Mouse (Mus musculus) adrenal gland, adult 2 months (tissue): Measurements from ENCODE around the gene Bcl2l2. TPM values are rescaled to one million over a fixed set of nuclear protein-coding genes. Genes with fewer than 3 reads are reported as not detected.

Experiments
- DNase-seq: peaks from one replicate; pipeline ENCODE4 v3.0.0; 2021
- long read RNA-seq: library from polyadenylated mRNA; stranded (forward); transcript quantifications from one replicate; pipeline ENCODE4 v2.0.0, GENCODE M21; 2021
- polyA plus RNA-seq: library from polyadenylated mRNA; depleted of rRNA; stranded (reverse); fragments of >200 nt; gene quantifications from 2 replicates; pipeline ENCODE4 v1.2.3, GENCODE M21; 2012; rRNA removed
- total RNA-seq, 2 experiments: library from RNA; stranded (reverse); gene quantifications; 2 replicates each; pipeline ENCODE4 v1.2.3; 2021

The Bcl2l2 gene
- 10 to 100 TPM; 42.6 to 57.7 TPM for total RNA-seq
- polyA plus RNA-seq, result 43.3 and 45.1 TPM in 2 replicates
- long read RNA-seq, partial matches to known transcripts, result 1 of 4 reads
- long read RNA-seq, other reads (novel, unspliced or antisense), result 0 of 4 reads

DNA sequence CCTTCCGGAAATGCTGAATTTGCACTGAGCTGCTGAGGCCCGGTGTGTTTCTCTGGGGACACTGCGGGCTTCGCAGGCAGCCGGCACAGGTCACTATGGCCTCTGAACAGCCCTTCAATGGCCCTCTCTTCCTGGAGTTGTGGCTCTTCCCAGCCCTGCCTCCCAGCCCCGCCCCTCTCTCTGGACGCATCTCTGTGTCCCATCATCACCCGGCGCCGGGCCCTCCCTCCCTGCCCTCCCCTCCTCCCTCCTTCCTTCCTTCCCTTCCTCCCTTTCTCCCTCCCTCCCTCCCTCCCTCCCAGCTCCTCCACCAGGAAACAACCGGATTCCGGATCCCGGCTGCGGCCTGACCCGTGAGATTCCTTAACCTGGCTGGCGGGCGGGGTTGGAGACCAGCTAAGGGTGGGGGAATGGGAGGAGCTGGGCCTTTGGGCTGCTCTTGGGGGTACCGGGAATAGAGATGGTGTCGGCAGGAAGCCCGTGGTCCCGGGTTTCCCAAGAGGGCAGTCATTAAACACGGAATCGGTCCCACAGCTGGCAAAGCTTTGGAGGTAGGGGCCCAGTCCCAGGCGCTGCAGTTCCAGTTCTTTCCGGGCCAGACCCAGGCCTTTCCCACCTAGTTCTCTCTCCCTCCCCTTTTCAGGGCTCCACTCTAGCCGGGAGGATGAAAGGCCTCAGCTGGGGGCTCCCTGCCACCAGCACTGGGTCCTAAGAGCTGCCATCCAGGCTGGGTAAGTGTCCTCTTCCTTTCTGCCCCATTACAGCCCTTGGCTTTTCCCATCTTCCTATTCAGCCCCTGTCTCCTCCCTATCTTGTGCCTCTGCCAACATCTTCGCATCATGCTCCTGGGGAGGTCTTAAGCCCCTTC, at the start of gene Bcl2l2, which contains the start of gene Gm20521:
Gene Bcl2l2, plus strand, starts transcription at position 224 of the 868 bp plus-strand sequence.
Gene Gm20521, plus strand, starts transcription at position 288 of the 868 bp plus-strand sequence.
- peak; percentile 92 for DNase-seq

DNA sequence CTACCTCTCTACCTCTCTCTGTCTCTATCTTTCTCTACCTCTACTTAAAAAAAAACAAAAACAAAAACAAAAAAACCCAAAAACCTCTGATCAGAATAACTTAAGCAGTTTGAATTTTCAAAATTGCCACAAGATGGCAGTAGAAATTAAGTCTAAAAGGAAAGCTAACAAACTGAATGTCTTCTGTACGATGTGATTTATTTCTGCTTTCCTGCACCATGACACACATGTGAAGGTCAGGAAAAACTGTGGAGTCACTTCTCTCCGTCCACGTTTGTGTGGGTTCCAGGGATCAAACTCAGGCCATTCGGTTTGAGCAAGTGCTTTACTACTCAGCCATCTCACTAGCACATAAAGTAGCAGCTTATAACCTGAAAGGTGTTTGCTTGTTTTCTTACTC, 39.7 kb upstream of the Bcl2l2 start:
- DNase-seq, result peak; percentile 64

DNA sequence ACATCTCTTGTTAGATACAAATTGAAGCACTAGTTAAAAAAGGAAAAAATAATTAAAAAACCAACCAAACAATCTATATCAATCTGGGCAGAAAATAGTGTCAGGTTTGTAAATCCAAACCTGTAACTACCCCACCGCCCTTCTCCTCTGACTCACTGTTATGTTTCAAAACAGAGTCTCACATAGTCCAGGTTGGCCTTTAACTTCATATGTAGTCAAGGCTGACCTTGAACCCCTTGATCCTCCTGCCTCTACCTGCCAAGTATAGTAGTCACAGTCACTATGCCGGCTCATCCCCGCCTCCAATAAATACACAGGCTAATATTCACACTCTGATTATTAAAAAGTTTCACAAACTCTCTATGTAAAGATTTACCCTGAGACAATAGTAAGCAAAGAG, 27.5 kb upstream of the Bcl2l2 start:
- DNase-seq, result no peak

DNA sequence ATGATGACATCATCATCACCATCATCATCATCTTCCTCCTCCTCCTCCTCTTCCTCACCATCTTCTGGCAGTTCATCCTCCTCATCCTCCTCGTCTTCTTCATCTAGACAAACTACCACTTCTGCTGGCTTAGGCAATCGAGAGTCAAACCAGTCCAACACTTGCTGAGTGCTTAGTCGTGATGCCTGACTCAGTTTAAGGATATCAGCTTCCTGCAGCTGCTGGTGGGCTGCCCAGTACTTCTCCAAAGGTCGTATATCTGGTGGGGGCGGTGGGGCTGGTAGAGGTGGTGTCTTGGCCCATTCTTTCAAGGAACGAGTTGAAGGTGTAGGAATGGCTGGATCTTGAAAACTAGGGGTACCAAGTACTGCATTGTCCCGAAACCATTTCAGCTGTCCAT, 26.5 kb upstream of the Bcl2l2 start:
- no peak for DNase-seq

DNA sequence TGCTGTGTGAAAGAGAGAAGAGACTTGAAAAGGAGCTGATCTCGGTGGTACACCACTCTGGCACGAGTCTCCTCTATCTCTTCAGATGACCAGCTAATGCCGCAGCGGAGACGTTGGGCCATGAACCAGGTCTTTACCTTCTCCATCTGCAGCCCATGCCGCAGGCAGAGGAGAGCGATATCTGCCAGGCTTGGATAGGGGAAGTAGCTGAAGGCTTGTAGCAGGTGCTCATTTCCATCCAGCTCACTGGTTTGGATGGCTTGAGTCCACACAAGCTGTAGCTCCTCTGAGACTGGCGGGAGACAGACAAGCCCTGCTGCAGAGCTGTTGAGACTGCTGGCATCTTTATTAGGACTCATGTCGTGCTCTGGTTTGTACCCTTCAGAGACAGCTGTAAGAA, 25.3 kb upstream of the Bcl2l2 start:
- DNase-seq, result no peak

DNA sequence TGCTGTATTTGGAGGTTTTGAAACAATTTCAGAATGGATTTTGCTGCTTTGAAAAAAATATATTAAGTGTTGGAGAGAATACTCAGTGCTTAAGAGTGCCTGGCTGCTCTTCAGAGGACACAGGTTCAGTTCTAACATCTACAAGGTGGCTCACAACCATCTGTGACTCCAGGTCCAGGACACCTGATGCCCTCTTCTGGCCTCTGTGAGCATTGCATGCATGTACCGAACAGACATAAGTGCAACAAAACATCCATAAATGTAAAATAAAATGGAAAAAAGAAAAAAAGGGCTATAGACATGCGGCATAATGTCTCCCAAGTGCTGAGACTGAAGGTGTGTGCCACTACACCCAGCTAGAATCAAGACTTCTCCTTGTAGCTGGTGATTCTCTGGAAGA, 22.7 kb upstream of the Bcl2l2 start:
- DNase-seq, result peak; percentile 52

DNA sequence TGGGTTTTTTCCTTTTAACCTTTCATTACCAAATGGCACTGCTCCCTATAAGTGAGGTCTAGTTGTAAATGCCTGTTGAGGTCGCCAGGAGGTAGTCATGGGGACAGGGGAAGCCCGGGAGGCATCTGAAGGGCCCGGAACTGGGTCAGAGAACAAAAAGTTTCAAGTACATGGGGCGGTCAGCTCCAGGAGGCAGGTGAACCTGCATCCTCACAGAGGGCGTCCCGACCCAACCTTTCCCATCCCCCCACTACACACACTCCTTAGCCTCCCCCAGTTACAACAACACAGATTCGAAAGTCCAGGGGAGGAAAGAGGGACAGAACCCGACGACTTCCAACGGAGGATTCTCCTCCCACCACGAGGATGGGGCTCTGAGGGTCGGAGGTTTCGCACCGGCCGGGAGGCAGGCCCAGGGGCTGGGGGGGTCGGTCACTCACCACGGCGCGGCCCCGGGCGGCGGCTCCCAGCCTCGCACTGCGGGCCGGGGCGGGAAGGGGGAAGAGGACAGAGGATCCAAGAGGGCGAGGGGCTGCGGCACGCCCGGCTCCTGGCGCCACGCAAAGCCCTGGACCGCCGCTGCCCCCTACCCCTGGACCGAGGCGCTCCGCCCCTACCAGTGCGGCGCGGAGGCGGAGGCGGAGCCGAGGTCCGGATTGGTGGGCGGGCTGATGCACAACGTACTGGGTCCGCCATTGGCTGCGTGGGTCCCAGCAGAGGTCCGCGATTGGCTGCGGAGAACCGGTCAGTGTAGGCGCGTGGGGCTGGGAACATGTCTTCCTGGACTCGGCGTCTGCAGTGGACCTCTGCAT, 19.5 kb upstream of the Bcl2l2 start:
- peak; percentile 96 for DNase-seq

DNA sequence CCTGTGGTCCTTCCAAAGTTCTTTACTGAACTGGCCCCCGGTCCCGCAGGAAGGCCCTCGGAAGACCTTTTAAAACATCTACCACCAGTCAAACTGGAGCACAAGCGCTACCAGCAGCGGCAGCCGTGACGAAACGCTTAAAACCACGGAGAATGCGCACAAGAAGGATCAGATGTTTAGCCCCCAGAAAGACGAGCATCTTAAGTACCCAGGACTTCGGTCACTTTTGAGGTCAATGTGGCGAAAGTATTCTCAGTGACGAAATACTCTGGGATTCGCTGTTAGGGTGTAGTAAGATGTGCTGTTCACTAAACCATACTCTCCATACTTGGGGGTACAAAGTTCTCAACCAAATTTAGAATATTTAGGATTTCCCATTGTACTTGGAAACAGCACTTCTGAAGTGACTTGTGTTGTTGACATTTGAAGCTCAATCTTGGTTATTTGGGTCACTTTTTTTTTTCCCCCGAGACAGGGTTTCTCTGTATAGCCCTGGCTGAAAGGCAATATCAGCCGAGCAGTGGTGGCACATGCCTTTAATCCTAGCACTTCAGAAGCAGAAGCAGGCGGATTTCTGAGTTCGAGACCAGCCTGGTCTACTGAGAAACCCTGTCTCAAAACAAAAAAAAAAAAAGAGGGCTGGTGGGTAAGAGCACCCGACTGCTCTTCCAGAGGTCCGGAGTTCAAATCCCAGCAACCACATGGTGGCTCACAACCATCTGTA, 18.7 kb upstream of the Bcl2l2 start:
- no peak for DNase-seq

DNA sequence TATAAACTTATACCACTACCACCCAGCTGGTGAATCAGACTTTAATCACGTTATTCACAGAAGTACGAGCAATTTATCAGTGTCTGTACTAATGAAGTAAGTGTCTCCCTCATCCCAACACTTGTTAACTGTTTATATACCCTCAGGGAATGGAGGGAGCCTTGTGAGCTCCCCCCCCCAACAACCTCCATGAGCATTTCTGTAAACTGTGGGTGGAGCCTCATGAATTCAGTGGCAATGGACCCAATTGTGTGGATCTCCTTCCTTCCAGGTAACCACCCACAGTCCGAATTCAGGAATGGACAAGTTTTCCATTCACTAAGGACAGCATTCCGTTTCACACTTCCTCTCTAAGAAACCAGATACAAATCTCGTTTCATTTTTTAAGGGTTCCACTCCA, 17.6 kb upstream of the Bcl2l2 start:
- no peak for DNase-seq

DNA sequence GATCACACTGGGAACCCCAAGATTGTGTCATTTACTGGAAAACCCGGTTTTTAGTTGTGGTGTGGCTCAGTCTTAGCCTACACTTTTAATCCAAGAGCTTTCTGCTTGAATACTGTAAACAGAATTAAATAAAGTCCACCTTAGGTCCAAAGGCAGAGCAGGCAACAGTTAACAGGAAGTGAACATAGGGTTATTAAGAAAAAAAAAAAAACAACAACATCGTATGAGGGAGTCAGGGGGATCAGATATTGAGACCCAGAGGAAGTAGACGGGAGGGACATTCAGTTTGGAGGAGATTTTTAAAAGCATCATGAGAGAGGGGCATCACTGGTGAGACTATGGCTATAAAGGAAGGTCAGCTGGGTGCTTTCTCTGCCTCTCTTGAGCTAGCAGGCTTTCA, 16.9 kb upstream of the Bcl2l2 start:
- DNase-seq, result no peak

DNA sequence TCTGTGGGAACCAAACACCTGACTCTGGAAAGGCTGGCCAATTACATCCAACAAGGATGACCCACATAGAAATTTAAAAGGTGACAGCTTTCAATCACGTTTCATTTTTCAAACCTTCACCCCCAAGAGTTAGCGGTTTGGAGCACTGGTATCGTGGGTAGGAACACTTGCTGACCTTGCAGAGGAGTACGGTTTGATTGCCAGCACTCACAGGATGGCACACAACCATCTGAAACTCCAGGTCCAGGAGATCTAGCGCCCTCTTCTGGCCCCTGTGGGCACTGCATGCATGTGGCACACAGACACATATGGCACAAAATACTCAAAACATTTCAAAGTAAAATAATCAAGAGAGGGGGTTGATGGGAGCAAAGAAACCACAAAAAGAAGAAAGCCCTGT, 16.2 kb upstream of the Bcl2l2 start:
- DNase-seq, result no peak

DNA sequence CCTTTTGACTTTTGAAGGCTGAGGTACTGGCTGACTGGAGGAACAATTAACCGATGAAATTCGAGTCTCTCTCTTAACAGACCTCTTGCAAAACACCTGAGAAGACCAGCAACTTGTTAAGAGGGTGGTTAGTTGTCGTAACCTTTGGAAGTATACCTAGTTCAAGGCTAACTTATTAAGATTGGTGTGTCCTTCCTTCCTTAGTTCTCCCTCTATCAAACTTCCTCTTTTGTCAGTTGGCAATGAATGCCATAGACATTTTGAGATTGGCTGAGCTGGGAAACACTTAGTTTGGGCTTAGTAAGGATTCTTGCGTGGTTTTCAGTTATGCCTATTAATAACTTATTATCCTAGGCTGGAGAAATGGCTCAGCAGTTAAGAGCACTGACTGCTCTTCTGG, 15.2 kb upstream of the Bcl2l2 start:
- no peak for DNase-seq

DNA sequence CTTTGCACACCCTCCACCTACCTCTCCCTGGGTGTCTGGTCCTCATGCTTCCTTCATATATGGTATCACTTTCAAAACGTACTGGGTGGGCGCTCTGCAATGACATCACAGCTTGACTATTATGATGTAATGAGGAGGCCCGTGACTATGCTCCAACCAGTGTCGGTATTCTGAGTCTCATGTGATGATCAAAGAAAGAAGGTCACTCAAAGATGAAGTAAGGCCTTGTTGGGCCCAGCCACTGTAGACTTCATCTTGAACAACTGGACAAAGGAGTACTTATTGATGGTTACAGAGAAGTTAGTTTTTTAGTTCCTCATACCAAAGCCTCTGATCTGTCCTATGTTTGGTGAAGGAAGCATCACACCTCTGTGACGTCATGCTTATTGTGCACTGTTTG, 12.3 kb upstream of the Bcl2l2 start, which contains the start of gene Homez:
Gene Homez, minus strand, starts transcription at position 101 of the 400 bp plus-strand sequence.
- no peak for DNase-seq

DNA sequence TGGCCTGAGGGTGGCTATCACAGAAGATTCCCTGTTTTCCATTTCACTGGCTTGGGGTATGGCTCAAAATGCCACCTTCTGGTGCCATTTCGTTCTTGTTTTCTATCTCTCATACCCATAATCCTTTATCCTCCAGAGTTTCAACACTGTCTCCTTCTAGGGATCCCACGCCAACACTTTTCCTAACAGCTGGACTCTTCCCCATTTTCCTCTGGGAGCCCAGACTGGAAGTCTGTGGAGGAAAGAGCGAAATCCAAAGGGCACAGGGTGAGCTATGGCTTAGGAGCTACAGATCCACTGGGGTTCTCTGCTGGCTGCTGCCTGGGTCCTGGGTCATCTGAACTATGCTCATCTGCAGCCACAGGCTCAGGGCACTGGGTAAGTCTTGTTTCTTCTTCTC, 9.0 kb upstream of the Bcl2l2 start:
- no peak for DNase-seq

DNA sequence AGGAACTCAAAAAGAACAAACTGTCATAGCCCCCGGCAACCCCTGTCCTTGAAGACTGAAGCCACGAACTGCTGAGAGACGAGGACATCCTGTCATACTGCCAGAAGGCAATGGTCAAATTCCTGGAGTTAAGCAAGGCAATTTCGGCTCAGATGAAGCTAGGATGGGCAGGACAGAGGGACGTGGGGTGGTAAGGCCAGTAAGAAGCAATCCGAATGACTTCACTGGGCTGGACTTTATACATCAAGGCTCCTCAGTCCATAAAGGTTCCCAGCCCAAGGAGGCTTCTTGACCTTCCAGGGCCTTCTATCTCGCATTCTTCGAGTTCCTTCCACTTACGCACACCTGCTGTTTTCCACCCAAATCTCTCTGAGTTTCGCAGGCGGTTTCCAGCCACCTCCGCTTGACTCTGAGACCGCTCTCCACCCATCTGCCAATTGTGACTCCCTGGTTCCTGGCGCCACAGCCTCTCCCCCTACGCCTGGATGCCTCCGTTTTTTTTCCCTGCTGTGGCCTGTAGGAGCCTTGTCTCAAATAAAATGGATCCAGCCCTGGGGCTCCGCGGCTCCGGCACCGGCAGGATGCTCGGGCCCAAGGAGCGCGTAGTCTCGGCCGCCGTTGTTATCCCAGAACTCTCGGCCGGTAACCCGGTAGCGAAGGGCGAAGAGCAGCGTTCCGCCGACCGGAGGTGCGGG, 7.2 kb upstream of the Bcl2l2 start:
- no peak for DNase-seq

DNA sequence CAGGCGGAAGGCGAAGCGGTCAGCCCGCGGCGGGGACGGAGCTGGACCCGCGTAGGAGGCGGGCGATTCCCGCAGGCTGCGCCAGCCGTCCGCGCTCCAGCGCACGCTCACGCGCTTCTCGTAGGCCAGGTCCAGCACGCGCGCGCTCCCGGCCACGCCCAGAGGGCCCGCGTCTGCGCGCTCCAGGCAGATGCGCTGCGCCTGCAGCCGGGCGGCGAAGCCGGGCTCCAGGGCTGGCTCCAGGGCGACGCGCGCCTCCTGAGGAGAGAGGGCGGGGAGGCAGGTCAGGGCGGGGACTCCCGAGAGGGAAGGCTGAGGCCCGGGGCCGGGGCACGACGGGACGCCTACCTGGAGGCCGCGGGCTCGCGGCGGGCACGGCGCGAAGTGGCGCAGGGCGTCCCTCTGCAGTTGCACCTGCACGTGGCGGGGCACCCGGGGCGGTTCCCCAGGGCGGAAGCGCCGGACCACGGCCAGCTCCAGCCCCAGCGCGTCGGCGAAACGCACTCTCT, 6.6 kb upstream of the Bcl2l2 start:
- peak; percentile 97 for DNase-seq

DNA sequence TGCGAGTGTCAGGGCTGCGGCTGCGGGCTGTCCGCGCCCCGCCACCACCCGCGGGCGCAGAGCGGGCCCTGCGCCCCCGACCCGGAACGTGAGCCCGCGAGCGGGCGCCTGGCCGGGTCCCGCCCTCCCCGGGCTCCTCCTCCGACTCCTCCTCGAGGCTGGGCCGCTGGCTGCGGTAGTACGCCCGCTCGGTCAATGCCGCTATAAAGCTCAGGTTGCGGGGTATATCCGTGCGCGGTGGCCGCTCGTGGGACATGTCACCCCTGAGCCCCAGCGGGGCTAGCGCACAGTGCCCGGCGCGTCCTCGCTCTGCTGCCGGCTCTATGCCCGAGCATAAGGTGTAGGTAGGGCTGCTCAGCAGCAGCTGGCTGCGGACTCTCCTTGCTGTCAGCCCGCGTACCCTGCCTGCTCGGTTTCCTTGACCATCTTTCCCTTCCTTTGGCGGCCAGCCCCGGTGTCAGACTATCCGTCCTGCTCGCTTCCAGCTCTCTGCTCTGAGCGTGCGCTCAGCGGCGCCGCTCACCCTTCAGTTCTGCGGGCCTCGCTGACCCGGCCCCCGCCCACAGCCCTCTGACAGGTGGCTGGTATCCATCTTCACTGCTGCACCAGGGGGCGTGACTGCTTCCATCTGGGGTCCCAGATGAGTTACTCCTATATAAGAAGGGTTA, 6.0 kb upstream of the Bcl2l2 start, which contains the start of gene Ppp1r3e:
Gene Ppp1r3e, minus strand, starts transcription at position 503 of the 668 bp plus-strand sequence.
- peak; percentile 91 for DNase-seq

DNA sequence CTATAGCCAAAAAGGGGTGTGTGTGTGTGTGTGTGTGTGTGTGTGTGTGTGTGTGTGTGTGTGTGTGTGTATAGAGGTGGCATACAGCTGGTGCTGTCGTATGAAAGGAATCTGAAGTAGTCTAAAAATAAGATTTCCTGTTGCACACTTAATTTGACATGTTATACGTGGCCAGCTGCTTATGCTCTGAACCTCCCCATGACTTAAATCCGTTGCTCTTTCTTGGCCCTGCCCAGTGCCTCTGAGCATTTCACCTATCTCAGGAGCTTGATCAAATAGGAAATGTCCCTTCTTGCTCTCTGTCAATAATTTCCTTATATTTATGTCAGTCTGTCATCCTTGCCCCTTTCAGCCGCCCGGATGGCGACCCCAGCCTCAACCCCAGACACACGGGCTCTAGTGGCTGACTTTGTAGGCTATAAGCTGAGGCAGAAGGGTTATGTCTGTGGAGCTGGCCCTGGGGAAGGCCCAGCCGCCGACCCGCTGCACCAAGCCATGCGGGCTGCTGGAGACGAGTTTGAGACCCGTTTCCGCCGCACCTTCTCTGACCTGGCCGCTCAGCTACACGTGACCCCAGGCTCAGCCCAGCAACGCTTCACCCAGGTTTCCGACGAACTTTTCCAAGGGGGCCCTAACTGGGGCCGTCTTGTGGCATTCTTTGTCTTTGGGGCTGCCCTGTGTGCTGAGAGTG, 990 bp downstream of the Bcl2l2 start:
- DNase-seq, result no peak

DNA sequence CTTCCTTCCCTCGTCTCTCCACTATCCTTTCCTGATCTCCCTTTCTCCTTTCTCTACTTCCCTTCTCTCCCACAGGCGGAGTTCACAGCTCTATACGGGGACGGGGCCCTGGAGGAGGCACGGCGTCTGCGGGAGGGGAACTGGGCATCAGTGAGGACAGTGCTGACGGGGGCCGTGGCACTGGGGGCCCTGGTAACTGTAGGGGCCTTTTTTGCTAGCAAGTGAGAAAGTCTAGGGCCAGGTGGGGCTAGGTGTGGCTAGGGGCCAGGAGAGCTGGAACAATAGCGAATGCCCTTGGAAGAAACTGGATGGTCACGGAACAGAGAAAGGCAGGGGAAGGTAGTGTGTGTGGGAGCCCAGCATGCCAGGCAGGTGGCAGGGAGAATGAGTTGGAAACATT, 2.1 kb downstream of the Bcl2l2 start:
- no peak for DNase-seq

DNA sequence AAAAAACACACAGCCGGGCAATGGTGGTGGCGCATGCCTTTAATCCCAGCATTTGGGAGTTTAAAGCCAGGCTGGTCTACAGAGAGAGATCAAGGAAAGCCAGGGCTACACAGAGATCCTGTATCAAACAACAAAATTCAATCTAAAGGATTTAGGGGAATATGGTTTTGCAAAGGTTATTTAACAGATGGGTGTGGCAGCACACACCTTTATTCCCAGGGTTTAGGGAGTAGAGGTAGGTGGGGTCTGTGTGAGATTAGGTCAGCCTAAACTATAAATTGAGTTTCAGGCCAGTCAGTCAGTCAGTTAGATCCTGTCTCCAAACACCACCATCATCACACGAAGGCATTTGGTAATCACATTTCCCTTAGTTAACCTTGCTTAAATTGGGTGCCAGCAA, 9.0 kb downstream of the Bcl2l2 start, which contains the start of gene Pabpn1:
Gene Pabpn1, plus strand, starts transcription at position 301 of the 400 bp plus-strand sequence.
- no peak for DNase-seq
